Mouse (Mus musculus) mouse embryonic stem cell (cell line): ENCODE data around the gene Urb1.

Experiments
- in situ Hi-C, 2 experiments: fragments of 300-500 bp; cut with MboI; formaldehyde crosslinking; loops; 1 replicate in 1 of 2; 3 replicates in 1 of 2; pipeline ENCODE4 v1.14.3; 2019 to 2020; ENCODE audit warnings: low sequenced_read_pairs in 2 of 2, low pct_unique_long_range_greater_than_20kb in 1 of 2, mixed read lengths in 1 of 2; ENCODE audit not compliant: unreplicated experiment in 1 of 2

Urb1 gene

DNA sequence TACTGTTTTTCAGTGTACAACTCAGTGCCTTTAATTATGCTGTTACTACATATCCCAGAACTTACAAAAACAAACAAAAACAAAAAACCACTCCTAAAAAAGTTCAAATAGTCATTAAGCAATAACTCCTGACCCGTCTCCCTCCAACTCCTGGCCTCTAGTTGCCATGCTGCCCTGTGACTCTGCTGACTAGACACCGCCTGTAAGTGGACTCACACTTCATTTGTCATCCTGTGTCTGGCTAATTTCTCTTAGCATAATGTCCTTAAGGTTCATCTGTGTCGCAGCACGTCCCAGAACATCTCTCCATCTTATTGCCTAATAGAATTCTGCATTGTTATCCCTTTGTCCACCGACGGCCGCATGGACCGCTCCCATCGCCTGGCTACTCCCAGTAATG, 17.3 kb upstream of the Urb1 start:
- in situ Hi-C loops: loop anchor here in 1 of 2 experiments (10.0 kb wide), 1 partner anchor 107 kb away; the partner anchor contains the start of gene Cfap298

DNA sequence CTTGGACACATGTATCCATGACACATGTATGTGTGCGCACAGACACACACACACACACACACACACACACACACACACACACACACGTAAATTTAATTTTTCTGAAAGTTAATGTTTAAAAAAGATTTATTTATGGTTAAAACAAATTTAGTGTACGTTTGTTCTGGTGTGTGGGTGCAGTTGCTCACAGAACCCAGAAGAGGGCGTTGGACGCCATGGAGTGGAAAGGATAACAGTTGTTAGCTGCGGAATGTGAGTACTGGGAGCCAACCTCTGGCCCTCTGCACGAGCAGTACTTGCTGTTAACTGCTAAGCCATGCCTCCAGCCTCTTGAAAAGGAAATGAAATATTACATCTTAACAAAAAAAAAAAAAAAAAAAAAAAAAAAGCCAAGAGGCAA, 16.2 kb upstream of the Urb1 start, which contains the start of gene Eva1c:
Eva1c (plus strand) TSS at position 263 of the 400 bp plus-strand sequence.
- in situ Hi-C loops: loop anchor here in 1 of 2 experiments (10.0 kb wide), 1 partner anchor 108 kb away; the partner anchor contains the start of gene Cfap298

DNA sequence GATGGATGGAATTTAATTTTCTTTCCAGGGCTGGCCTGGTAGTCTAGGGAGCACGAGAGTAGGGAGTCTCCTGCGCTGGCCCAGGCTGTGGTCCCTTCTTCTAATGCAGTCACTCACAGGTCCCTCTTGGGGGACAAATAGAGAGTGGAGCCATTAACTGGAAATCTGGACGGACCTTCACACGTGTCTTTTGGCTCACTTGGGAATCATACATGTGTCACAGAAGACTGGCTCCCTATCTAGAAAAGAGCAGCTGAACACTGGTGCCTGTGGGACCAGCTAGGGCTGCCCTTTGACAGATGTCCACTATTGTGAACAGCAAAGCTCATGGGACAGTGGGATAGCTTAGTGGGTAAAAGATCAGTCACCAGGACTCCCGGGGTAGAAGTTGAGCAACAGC, 15.8 kb upstream of the Urb1 start:
- in situ Hi-C loops: loop anchor here in 1 of 2 experiments (10.0 kb wide), 1 partner anchor 109 kb away; the partner anchor contains the start of gene Cfap298

DNA sequence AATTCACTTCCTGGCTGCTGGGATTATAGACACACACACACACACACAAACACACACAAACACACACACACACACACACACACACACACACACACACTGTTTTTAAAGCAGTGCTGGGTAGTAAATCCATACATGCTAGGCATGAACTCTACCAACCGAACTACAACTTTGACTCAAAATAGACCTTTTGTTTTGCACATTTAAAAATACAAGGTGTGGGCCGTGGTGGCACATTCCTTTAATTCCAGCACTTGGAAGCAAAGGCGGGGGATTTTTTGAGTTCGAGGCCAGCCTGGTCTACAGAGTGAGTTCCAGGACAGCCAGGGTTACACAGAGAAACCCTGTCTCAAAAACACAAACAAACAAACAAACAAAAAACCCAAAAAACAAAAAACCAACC, 13.8 kb upstream of the Urb1 start:
- in situ Hi-C loops: loop anchor here in 1 of 2 experiments (10.0 kb wide), 1 partner anchor 111 kb away; the partner anchor contains the start of gene Cfap298

DNA sequence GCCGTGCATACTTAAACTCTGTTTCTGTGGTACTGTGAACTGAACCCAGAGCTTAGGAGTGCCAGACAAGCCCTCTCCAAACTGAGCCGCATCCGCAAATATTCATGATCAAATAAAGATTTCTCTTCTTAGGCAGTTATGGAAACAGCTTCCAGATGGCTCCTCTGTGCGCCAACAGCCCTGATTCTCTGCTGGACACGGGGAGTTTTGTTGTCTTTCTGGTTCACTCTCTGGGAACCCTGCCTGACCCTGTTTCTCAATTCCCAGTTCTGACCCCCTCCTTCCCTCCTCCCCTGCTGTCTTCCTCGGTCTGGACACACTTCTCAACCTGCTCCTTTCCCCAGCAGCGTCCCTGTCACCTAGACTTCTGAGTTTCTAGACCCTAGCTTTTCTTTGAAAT, 12.8 kb upstream of the Urb1 start:
- in situ Hi-C loops: loop anchor here in 1 of 2 experiments (10.0 kb wide), 1 partner anchor 112 kb away; the partner anchor contains the start of gene Cfap298

DNA sequence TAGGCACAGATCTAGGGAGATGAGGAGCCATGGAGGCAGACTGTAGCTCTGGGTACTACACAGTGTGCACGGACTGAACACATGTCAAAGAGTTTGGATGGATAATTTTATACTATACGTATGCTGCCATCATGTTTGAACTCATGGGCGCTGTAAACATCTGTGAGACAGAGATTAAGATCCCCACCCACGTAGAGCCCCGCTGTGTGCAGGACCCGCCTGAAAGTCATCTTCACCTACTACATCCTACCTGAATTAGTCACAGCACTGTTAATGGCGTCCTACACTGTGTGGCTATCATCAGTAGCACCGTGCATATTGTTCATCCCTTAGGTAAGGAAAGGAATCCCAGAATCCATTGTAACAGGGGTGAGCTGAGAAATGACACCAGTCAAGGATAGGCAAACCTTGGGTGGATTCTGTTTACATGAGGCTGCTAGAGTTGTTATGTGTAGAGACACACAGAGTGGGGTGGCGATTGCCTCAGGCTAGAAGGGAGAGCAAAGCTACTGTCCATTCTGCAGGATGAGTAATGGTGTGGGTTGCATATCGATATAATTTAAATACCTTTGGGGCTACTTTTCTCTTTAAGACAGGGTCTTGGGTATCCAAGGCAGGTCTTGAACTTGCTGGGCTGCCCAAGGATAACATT, 12.2 kb upstream of the Urb1 start:
- in situ Hi-C loops: loop anchor here in 1 of 2 experiments (10.0 kb wide), 1 partner anchor 112 kb away; the partner anchor contains the start of gene Cfap298

DNA sequence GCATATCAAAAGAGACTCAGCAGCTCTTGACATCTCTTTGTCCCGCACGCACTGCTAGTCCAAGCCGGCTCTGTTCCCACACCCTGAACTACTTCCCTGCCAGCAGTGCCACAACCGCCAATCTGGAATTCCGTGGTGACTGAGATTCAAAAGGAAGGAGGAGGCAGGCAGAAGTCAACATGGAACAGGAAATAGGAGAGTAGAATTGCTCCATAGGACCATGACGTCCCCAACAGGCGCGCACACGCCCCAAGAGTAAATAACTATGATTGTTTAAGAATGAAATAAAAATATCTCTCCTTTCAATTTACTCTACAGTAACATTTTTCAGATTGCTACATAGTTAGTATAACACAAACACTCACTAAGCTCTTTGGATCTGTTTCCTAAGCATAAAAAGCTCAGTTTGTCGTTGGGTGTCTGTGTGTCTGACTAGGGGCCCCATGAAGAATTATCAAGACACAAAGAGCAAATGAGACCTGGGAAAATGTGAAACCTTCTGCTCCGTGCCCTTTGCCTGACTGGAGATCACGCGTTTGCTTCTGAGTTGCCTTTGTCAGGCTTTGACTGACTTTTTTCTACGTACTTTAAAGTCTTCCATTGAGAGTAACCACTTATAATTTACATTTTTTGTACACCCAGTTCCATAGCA, 11.0 kb upstream of the Urb1 start:
- in situ Hi-C loops: loop anchor here in 1 of 2 experiments (10.0 kb wide), 1 partner anchor 114 kb away; the partner anchor contains the start of gene Cfap298

DNA sequence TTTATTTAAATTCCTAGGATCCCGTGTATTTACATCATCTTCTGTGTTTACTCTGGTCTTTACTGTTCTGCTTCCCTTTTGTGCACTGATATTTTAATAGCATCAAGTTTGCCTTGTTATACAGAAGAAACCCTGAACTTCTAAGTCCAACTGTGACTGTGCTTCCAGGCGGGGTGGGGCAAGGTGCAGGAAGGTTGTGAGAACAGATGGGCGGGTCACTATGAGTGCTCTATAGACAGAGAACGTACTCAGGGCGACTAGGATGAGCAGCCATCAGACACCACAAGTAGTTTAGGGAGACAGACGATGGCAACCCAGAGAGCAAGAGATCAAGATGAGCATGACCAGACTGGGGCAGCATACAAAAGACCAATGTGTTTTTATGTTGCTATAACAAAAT, 10.1 kb upstream of the Urb1 start:
- in situ Hi-C loops: loop anchor here in 1 of 2 experiments (10.0 kb wide), 1 partner anchor 114 kb away; the partner anchor contains the start of gene Cfap298

DNA sequence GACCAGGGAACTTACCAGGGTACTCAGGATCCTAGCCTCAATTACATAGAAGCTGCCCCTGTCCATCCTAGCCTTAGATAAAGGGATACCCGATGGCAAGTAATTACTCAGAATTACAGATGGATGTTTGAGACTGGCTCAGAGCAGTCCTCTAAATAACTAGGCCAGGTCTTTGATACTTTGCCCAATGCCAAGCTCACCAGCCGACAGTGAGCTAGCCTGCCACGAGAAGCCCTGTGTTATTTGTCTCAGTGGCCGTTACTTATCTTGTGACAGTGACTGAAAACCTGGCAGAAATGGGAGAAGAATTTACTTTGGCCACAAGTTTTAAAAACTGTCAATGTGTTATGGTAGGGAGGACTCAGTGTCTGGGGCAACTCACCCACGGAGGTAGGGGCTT, 1.9 kb upstream of the Urb1 start:
- in situ Hi-C loops: no loop called here

DNA sequence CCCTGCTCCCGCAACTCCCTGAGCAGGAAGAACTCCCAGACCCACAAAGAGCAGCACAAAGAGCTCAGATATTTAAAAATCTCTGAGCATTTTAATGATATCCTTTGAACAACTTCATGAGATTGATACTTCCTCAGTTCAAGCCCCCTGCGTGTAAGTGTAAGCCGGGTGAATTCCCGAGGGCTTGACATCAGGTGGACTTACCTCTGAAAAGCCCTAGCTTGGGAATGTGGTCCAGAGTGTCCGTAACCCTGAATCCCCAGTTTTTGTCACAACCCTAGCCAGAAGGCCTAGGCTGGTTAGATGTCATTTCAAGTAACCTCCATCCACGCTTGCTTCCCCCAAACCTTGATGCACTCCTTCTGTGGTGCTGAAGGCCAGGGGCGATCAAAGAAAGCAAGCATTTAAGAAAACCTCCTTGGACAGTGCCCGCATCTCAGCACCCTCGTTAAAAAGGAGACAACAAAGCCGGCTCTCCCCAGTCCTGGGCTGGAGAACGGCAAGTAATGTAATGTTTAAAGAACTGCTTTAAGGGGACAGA, 573 bp upstream of the Urb1 start:
- in situ Hi-C loops: no loop called here

DNA sequence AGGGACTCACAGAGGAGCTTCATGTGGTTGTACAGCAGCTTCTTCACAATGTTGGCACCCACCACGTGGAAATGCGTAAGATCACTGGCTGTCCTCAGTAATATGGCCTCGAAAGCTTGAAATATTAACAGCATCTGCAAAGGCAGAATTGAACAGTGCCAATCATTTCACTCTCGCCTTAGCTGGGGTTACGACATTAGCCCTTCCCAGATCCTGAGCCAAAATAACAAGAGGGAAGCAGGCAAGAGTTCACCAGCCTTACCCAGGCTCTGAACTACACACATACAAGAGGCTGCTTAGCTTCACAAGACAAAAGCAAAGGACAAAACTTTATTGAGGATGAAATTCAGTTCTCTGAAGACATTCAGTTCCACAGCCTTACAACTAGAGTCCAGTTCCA, 5.7 kb downstream of the Urb1 start:
- in situ Hi-C loops: no loop called here

DNA sequence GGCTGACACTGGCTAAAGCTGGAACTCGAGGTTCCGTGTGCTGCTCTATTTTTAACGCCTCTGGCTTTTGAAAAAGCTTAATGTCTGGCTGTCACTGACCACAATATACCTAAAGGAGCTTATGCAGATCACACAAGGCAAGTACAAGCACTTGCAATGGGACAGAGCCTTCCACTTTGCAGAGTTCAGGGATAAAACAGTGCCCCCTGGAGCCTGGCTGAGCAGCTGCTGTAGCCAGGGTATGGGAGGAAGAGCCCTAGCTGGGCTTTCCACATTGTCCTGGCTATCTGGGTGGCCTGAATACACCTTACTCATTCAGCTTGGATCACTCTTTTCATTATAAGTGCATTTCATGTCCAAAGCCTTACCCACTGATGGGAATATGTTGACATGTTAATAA, 8.3 kb downstream of the Urb1 start:
- in situ Hi-C loops: no loop called here

DNA sequence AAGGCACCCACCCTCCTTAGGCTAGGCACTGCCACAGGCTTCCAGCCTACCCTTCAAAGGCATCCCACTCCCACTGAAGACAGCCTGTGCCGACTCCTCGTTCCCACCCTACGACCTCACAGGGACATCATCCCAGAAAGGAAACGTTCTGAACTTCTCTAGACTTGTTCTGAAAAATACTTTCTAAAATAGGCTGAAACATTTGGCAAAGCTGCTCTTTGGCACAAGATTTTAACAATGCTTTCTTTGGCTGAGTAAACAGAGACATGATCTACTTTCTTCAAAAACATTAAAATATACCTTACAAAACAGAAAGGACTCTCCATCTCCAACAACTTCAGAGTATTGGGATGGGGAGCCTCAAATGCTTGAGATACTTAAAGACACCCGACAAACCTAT, 9.0 kb downstream of the Urb1 start:
- in situ Hi-C loops: no loop called here

DNA sequence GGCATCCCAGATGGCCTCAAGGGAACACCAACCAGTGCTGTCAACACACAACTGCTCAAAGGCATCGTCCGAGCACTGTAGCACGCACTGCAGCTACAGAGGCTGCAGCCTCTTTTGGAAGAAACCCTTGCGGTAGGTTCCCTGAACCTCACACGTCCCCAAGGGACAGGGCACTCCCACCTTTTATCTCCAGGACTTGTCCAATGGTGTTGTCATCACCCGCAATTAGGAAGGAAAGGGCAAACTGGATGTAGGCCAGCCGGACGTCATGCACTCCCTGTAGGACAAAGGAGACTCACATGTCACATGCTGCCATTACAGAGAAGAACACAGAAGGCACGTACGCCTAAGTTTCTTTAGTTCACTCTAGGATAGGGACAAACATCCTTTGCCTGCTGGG, 10.4 kb downstream of the Urb1 start:
- in situ Hi-C loops: no loop called here

DNA sequence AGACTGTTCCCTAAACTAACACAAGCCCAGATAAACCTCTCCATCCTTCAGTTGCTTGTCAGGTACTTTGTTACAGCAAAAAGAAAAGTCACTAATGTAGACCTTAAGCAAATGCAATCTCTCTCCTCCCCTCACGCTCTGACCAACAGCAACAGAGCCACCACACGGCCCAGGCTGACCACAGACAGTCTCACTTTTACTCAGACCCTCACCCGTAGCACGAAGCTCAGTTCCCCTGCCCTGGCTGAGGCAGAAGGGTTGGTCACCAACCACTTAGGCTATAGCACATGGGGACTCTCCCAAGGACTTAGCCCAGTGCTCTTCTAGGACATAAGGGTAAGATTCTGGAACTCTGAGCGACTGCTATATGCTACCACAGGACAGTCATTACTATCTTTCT, 11.4 kb downstream of the Urb1 start:
- in situ Hi-C loops: no loop called here

DNA sequence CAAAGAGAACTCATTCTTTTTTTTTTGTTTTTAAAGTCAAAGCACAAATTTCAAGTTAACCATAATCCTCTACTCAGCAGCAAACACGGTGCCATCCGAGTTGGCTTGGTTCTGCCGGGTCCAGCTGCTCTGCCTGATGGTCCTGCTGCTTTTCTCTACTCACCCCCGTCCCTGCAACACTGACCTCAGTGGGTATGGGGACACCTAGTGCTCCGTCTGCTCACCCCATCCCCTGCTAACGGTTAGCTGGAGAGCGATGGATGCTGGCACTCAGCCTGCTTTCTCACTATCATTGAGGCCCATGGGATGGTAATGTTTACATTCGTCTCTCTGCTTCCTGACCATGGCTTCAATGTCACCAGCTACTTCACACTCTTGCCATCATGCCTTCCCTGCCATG, 11.8 kb downstream of the Urb1 start:
- in situ Hi-C loops: no loop called here

DNA sequence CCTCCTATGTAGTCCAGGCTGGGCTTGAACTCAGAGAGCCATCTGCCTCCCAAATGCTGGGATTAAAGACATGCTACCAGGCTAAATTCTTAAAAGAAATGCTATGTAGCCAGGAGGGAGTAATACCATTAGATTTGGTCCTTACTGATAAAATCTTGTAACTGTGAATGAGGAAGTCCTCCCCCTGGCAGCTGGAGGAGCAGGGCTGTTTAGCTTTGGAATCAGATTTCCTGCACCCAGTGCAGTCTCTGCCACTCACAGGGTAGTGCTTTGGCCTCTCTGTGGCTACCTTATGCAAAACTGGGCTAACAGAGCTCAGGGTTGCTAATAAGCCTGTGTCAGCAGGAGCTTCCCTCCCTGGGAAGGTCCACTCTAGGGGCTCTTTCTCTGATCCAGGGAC, 15.5 kb downstream of the Urb1 start:
- in situ Hi-C loops: no loop called here

DNA sequence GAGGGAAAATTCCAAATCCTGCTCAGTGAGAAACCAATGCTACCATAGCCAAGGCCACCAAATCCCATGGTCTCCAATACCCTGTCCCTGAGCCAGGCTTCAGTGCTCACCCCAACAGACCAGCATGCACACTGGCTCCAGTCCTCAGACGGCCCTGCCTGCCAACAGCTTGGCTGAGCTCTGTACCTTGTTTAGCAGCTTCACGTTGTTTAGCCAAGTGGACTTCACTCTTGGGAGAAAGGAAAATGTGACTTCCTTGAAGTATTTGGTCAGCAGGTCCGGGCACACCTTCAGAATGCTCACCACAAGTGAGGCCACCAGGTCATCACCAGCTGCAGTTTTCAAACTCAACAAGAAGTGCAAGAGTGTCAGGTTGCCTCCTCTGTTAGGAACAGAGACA, 17.7 kb downstream of the Urb1 start:
- in situ Hi-C loops: no loop called here

DNA sequence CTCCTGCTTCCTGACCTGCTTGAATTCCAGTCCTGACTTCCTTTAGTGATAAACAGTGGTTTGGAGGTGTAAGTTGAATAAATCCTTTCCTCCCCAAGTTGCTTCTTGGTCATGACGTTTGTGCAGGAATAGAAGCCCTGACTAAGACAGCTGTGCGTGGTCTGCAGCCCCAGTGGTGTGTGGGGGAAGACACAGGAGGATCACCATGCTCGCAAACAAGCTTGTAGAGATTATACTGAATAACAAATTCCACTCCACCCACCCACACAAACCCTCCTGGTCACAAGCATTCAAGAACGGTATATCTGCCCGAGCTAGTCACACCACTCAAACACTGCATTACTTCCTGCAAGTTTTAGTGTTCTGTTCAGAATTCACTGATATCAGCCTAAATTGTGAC, 18.1 kb downstream of the Urb1 start:
- in situ Hi-C loops: no loop called here
